10 mouse cellular contexts compared by ENCODE assay signal in genomic region chr2:70018236-70018635, GRCm38 (mm10). TPM values are rescaled to one million over a fixed set of nuclear protein-coding genes. Genes with fewer than 3 reads are reported as not detected.
DNase-seq lines count a peak whose midpoint lies in the region; ATAC-seq and TF ChIP-seq lines count a peak whose summit lies in the region.
"Had no signal": no experiment of that assay in that cellular context is flagged by ENCODE, and none has a peak within 500 bp of the region (broad histone marks: within the 10 kb centered on the region; RNA-seq: fewer than 3 reads in every experiment).

No protein-coding gene starts in this region.

- TF ChIP-seq CTCF in MEL (IDR thresholded peaks at IDR 0.05 in 2 of 3, conservative IDR thresholded peaks at IDR 0.05 in 1 of 3; ENCODE audit: control insufficient read depth in 1 of 3, insufficient read depth in 1 of 3, low read depth in 2 of 3, low read length in 3 of 3, poor library complexity in 1 of 3, severe bottlenecking in 1 of 3): no peak
- TF ChIP-seq CTCF in left cerebral cortex, adult 2 months (IDR thresholded peaks at IDR 0.05): no peak

- no peak overlapping the region for H3K9ac ChIP-seq in kidney, embryonic 15.5 days
- H3K9ac ChIP-seq in MEL (ENCODE audit: control insufficient read depth, low read depth, low read length, poor library complexity, severe bottlenecking): no peak overlapping the region
- H3K9ac ChIP-seq: forebrain, embryonic 13.5 days; liver, embryonic 12.5 days had no signal

- no peak overlapping the region for H3K4me2 ChIP-seq in kidney, embryonic 15.5 days
- H3K4me2 ChIP-seq: forebrain, embryonic 13.5 days; liver, embryonic 12.5 days had no signal

- no peak overlapping the region for H3K4me3 ChIP-seq in kidney, embryonic 15.5 days (replicated peaks)
- no peak overlapping the region for H3K4me3 ChIP-seq in MEL (ENCODE audit: control insufficient read depth in 1 of 2, insufficient read depth in 1 of 2, low read depth in 2 of 2, low read length in 2 of 2)
- no peak overlapping the region for H3K4me3 ChIP-seq in left cerebral cortex, adult 2 months
- H3K4me3 ChIP-seq: forebrain, embryonic 13.5 days; liver, embryonic 12.5 days had no signal

- peak; percentile 35 for DNase-seq in kidney, postnatal 14 days
- peak; percentile 49 for DNase-seq in MEL (ENCODE audit: low read depth, low spot score)
- peak; percentile 80 for DNase-seq in Muller cell, postnatal 12 days (ENCODE audit: inconsistent ontology term)
- peak; percentile 6 for DNase-seq in fibroblast of lung, adult 2 months (ENCODE audit: low read depth)
- no peak for DNase-seq in left cerebral cortex, adult 2 months (ENCODE audit: extremely low spot score in 1 of 2, low spot score in 2 of 2)
- DNase-seq in left cerebral cortex, adult 9 months (ENCODE audit: low spot score in 2 of 2): no peak

- H3K27me3 ChIP-seq in kidney, embryonic 15.5 days: no peaks in the 10 kb centered on the region
- no peaks in the 10 kb centered on the region for H3K27me3 ChIP-seq in MEL (ENCODE audit: control insufficient read depth in 1 of 2, insufficient read depth in 2 of 2, low read length in 2 of 2)
- H3K27me3 ChIP-seq: forebrain, embryonic 13.5 days; liver, embryonic 12.5 days had no signal

- peaks cover 68% of the 10 kb centered on the region for H3K36me3 ChIP-seq in kidney, embryonic 15.5 days
- peaks cover 6 to 13% of the 10 kb centered on the region in 2 experiments for H3K36me3 ChIP-seq in MEL (ENCODE audit: control insufficient read depth in 1 of 2, insufficient read depth in 2 of 2, low read length in 2 of 2)

- no peak overlapping the region for H3K27ac ChIP-seq in kidney, embryonic 15.5 days
- H3K27ac ChIP-seq in MEL (ENCODE audit: control insufficient read depth, low read depth, low read length): peak overlapping the region; percentile 36
- H3K27ac ChIP-seq in left cerebral cortex, adult 2 months: no peak overlapping the region
- H3K27ac ChIP-seq: forebrain, embryonic 13.5 days; kidney, postnatal 0 days; liver, embryonic 12.5 days had no signal

- intact Hi-C loops in left cerebral cortex, adult 2 months (cut with DNase I): no loop called here

- TF ChIP-seq EP300 in MEL (IDR thresholded peaks at IDR 0.05; ENCODE audit: low read depth in 1 of 2, low read length in 2 of 2): no peak

- H3K79me2 ChIP-seq in MEL (ENCODE audit: control insufficient read depth, insufficient read depth, low read length, poor library complexity): no peaks in the 10 kb centered on the region

- no peak for ATAC-seq in kidney, embryonic 15.5 days (replicated peaks; ENCODE audit: low FRiP score)
- ATAC-seq: forebrain, embryonic 13.5 days; liver, embryonic 12.5 days had no signal

- no peak for TF ChIP-seq RAD21 in MEL (IDR thresholded peaks at IDR 0.05; ENCODE audit: low read depth, low read length)

- no peaks in the 10 kb centered on the region for H3K4me1 ChIP-seq in kidney, embryonic 15.5 days
- peaks cover 0 to 7% of the 10 kb centered on the region in 2 experiments; a peak in 2 of 4 replicates for H3K4me1 ChIP-seq in MEL (ENCODE audit: control insufficient read depth in 1 of 2, insufficient read depth in 2 of 2, low read length in 2 of 2)
- H3K4me1 ChIP-seq: forebrain, embryonic 13.5 days; liver, embryonic 12.5 days had no signal

- H3K9me3 ChIP-seq in kidney, embryonic 15.5 days (replicated peaks): no peaks in the 10 kb centered on the region
- no peaks in the 10 kb centered on the region for H3K9me3 ChIP-seq in MEL (replicated peaks; ENCODE audit: insufficient read depth, low read length)
- H3K9me3 ChIP-seq: forebrain, embryonic 13.5 days; liver, embryonic 12.5 days had no signal

- 71% methylated on average over 6 of the region's 6 CpGs for WGBS in kidney, embryonic 15.5 days

- no peak for TF ChIP-seq POLR2A in MEL (IDR thresholded peaks at IDR 0.05; ENCODE audit: control insufficient read depth in 1 of 2, insufficient read depth in 1 of 2, low read depth in 1 of 2, low read length in 2 of 2, poor library complexity in 1 of 2)

TF ChIP-seq in MEL, 35 proteins besides CTCF, POLR2A, EP300 and RAD21:
- TF ChIP-seq MXI1 (IDR thresholded peaks at IDR 0.05; ENCODE audit: low read depth, low read length) (peak; percentile 31; the same call in 1 of the 2 replicates), POLR2AphosphoS5 (IDR thresholded peaks at IDR 0.05; ENCODE audit: borderline replicate concordance, low read depth, low read length) (no peak), SIN3A (IDR thresholded peaks at IDR 0.05; ENCODE audit: low read length) (0 out of 2 replicates have a peak, but pooled peaks have one; percentile 12)

RNA-seq across cellular contexts. Expression of gene Myo3b, which starts 20.7 kb away (rescaled TPM):
- polyA plus RNA-seq in kidney, embryonic 15.5 days (2015; fragmentation: Nextera tagmentation; extraction: Ambion mirVana): 0.43 and 0.44 TPM in 2 replicates
- not detected in 2 replicates for total RNA-seq in MEL (2012; rRNA removed)
- not detected for polyA plus RNA-seq in MEL (2012; ENCODE audit: insufficient read depth in 1 of 2, insufficient read length in 2 of 2, low read depth in 1 of 2, low replicate concordance in 2 of 2, missing spikeins in 1 of 2)
- total RNA-seq in left cerebral cortex, adult 2 months (2021): under 1 TPM; 0.61 to 0.72 TPM
- polyA plus RNA-seq: liver, embryonic 12.5 days had no signal

Comparison
In these comparisons a context has a peak if more than half of its experiments do, and no peak if none do; other contexts are left out.
1. DNase-seq: peak in kidney, postnatal 14 days (single experiment), MEL (single experiment), Muller cell, postnatal 12 days (single experiment) and fibroblast of lung, adult 2 months (single experiment); none in left cerebral cortex, adult 2 months (0 of 2) and left cerebral cortex, adult 9 months (0 of 2).